Mouse (Mus musculus) forebrain, embryonic 13.5 days (tissue): ENCODE results near the gene 6030408B16Rik. TPM values are rescaled to one million over a fixed set of nuclear protein-coding genes. Genes with fewer than 3 reads are reported as not detected.
"Not testable (repeated sequence)": the region's sequence is repeated elsewhere in the genome, so short reads cannot be mapped to it uniquely, and the experiment has no call there.

Experiments
- ATAC-seq: fragments of 200-750 bp; cut with Nextera tagmentation; 2 replicates; pipeline ENCODE4 v1.8.0; 2017
- H3K27ac ChIP-seq: fragments of 300-500 bp; sonication (generic); 2 replicates; pipeline ENCODE4 v1.5.1; 2015; ENCODE audit warnings: inconsistent platforms, mild to moderate bottlenecking, moderate library complexity
- H3K27me3 ChIP-seq: fragments of 300-500 bp; sonication (generic); 2 replicates; pipeline ENCODE4 v1.6.1; 2015; ENCODE audit warnings: mild to moderate bottlenecking, inconsistent platforms
- H3K36me3 ChIP-seq: fragments of 300-500 bp; sonication (generic); 2 replicates; pipeline ENCODE4 v1.6.1; 2015; ENCODE audit warnings: mild to moderate bottlenecking, inconsistent platforms; ENCODE audit not compliant: poor library complexity, severe bottlenecking
- H3K4me1 ChIP-seq: fragments of 300-500 bp; sonication (generic); 2 replicates; pipeline ENCODE4 v1.6.1; 2015; ENCODE audit warnings: inconsistent platforms
- H3K4me2 ChIP-seq: fragments of 300-500 bp; sonication (generic); 2 replicates; pipeline ENCODE4 v1.6.1; 2015; ENCODE audit warnings: inconsistent platforms, mild to moderate bottlenecking, moderate library complexity
- H3K4me3 ChIP-seq: fragments of 300-500 bp; sonication (generic); 2 replicates; pipeline ENCODE4 v1.5.1; 2015; ENCODE audit warnings: mild to moderate bottlenecking, inconsistent platforms
- H3K9ac ChIP-seq: fragments of 300-500 bp; sonication (generic); 2 replicates; pipeline ENCODE4 v1.6.1; 2015; ENCODE audit warnings: mild to moderate bottlenecking, inconsistent platforms
- H3K9me3 ChIP-seq: fragments of 300-500 bp; sonication (generic); replicated peaks from 2 replicates; pipeline ENCODE4 v1.6.1; 2016; ENCODE audit warnings: inconsistent platforms
- WGBS: fragments of 180-500 bp; shearing (Covaris S2); methylation state at CpG from one replicate; pipeline ENCODE4 v1.1.7; 2015; 5-methylcytosine and 5-hydroxymethylcytosine counted together
- polyA plus RNA-seq: library from polyadenylated mRNA; unstranded; fragments of >200 nt; fragmentation: Nextera tagmentation; extraction: Ambion mirVana; gene quantifications from 2 replicates; pipeline ENCODE4 v1.2.1, GENCODE M21; 2015

Gene 6030408B16Rik
- polyA plus RNA-seq, 1 experiment from 2014 or later, result 0.23 TPM

DNA sequence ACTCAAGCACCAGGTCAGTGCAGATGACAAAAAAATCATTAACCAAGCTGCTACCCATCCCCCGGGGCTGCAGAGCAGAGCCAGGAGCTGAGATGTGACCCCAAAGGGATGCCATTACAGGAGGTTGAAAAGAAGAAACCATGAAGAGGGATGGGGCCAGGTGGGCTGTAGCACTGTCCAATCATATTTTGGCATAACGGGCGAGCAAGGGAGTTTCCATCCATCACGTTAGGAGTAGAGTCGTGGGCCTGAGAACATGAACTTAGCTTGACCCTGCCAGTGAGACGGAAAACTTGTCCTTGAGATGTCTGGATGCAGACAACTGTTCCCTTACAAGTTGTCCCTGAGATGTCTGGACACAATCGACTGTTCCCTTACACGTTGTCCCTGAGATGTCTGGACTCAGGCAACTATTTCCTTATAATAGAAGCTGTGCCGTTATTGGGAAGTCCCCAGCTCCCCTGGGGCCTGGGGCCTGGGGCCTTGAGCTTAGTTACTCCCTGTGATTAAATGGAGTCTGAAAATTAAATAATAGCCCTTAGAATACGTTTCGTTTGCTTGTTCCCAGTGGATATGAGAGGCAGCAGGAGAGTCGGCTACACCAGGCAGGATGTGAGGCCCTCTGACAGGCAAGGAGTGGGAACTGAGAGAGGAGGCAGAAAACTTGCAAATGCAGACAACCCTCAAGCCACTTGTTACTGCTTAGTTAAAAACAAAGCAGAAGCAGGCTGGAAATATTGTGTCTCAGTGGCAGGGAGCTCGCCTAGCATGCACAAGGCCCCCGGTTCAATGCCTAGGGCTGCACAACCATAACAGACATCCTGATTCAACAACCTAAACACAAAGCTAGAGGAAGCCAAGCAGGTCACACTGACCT, 26.1 kb downstream of the 6030408B16Rik start:
- Histone ChIP-seq H3K4me1 (peaks cover 12% of the 10 kb centered on the region), H3K9ac (no peak overlapping the region), H3K9me3 (no peaks in the 10 kb centered on the region), H3K27ac (no peak overlapping the region), H3K36me3 (no peaks in the 10 kb centered on the region), H3K4me2 (no peak overlapping the region), H3K4me3 (no peak overlapping the region), H3K27me3 (no peaks in the 10 kb centered on the region)
- ATAC-seq, result no peak
- WGBS, result 67% methylated on average over 14 of the region's 14 CpGs

GRCm38 (mm10) chr15:101320010-101320617, 27.1 kb downstream of the 6030408B16Rik start:
- Histone ChIP-seq H3K27me3 (no peaks in the 10 kb centered on the region), H3K27ac (no peak overlapping the region), H3K36me3 (no peaks in the 10 kb centered on the region), H3K4me2 (no peak overlapping the region), H3K4me3 (no peak overlapping the region), H3K9me3 (no peaks in the 10 kb centered on the region), H3K4me1 (peaks cover 12% of the 10 kb centered on the region), H3K9ac (no peak overlapping the region)
- ATAC-seq, result no peak
- 90% methylated on average over 6 of the region's 6 CpGs for WGBS

- no peak overlapping the region for H3K4me2 ChIP-seq
- H3K27ac ChIP-seq, result no peak overlapping the region
- no peaks in the 10 kb centered on the region for H3K27me3 ChIP-seq
- ATAC-seq, result no peak
- no peaks in the 10 kb centered on the region for H3K36me3 ChIP-seq
- H3K9me3 ChIP-seq, result no peaks in the 10 kb centered on the region
- WGBS, result 72% methylated on average over 6 of the region's 6 CpGs
- no peak overlapping the region for H3K9ac ChIP-seq
- no peak overlapping the region for H3K4me3 ChIP-seq
- H3K4me1 ChIP-seq, result peaks cover 12% of the 10 kb centered on the region
Measured at GRCm38 (mm10) chr15:101320618-101321041, 27.6 kb downstream of the 6030408B16Rik start.

DNA sequence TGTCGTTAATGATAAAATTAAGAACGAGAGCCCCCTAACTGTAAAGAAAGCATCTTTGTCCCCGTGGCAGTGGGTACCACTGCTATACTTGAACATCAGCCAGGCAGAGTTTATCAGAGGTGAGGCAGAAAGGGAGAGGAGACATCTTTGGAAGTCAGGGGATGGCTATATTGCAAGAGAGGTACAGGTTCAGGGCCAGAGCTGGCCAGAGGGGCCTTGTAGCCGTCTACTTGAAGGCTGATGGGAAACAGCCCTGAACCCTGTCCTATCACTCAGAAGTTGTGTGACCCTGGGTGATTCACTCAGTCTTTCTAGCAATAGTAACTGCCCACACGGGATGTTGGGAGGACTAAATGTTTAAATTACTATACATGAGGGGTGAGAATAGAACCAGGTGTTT, 28.1 kb downstream of the 6030408B16Rik start:
- Histone ChIP-seq H3K4me1 (peaks cover 8% of the 10 kb centered on the region), H3K4me2 (no peak overlapping the region), H3K9ac (no peak overlapping the region), H3K4me3 (no peak overlapping the region), H3K9me3 (no peaks in the 10 kb centered on the region), H3K27me3 (no peaks in the 10 kb centered on the region), H3K36me3 (no peaks in the 10 kb centered on the region), H3K27ac (no peak overlapping the region)
- no peak for ATAC-seq
- WGBS, result 68% methylated on average over 5 of the region's 5 CpGs

DNA sequence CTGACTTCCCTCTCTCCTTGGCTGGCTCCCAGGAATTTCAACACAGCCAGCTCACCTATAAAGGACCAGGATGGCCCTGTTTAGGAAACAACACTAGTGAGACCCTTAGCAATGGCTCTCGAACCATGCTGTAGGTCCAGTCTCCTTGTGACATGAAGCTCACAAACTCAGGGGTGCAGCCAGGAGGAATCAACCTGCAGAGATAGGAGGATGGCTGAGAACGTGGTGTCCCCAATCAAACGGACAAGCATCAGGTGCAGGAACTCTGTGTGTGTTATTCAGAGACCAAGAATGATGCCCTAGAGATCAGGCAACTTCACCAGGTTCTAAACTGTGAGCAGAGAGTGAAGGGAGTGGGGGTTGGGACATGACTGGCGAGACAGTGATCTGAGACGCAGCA, 29.1 kb downstream of the 6030408B16Rik start:
- no peak overlapping the region for H3K9ac ChIP-seq
- no peaks in the 10 kb centered on the region for H3K27me3 ChIP-seq
- H3K4me2 ChIP-seq, result no peak overlapping the region
- no peaks in the 10 kb centered on the region for H3K4me1 ChIP-seq
- ATAC-seq, result no peak
- no peak overlapping the region for H3K4me3 ChIP-seq
- no peaks in the 10 kb centered on the region for H3K9me3 ChIP-seq
- no peak overlapping the region for H3K27ac ChIP-seq
- H3K36me3 ChIP-seq, result no peaks in the 10 kb centered on the region
- WGBS, result 81% methylated on average over 5 of the region's 5 CpGs

- no peak overlapping the region for H3K27ac ChIP-seq
- no peak for ATAC-seq
- no peak overlapping the region for H3K9ac ChIP-seq
- H3K27me3 ChIP-seq, result no peaks in the 10 kb centered on the region
- WGBS, result 90% methylated on average over 7 of the region's 7 CpGs
- no peaks in the 10 kb centered on the region for H3K9me3 ChIP-seq
- H3K4me2 ChIP-seq, result no peak overlapping the region
- no peaks in the 10 kb centered on the region for H3K36me3 ChIP-seq
- no peak overlapping the region for H3K4me3 ChIP-seq
- no peaks in the 10 kb centered on the region for H3K4me1 ChIP-seq
Measured at GRCm38 (mm10) chr15:101322640-101323039, 29.6 kb downstream of the 6030408B16Rik start.

DNA sequence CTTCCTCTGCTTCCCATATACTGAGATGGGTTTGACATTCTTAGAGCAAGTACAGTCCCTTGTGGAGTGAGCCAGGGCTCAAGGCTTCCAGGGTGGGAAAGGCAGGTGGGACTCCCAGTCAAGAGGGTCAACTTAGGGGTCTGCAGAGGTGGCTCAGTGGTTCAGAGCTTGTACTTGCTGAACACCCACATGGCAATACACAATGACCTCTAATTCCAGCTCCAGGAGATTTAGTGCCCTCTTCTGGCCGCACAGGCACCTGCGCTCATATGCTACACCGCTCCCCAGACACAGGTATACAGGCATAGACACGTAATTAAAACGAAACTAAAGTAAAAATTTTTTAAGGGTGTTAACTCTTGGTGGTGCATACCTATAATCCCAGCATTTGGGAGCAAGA, 30.5 kb downstream of the 6030408B16Rik start:
- H3K9ac ChIP-seq, result no peak overlapping the region
- H3K4me1 ChIP-seq, result no peaks in the 10 kb centered on the region
- no peak overlapping the region for H3K4me3 ChIP-seq
- no peak for ATAC-seq
- no peaks in the 10 kb centered on the region for H3K36me3 ChIP-seq
- H3K9me3 ChIP-seq, result no peaks in the 10 kb centered on the region
- H3K27ac ChIP-seq, result no peak overlapping the region
- no peak overlapping the region for H3K4me2 ChIP-seq
- H3K27me3 ChIP-seq, result no peaks in the 10 kb centered on the region
- WGBS, result 93% methylated on average over 5 of the region's 5 CpGs

DNA sequence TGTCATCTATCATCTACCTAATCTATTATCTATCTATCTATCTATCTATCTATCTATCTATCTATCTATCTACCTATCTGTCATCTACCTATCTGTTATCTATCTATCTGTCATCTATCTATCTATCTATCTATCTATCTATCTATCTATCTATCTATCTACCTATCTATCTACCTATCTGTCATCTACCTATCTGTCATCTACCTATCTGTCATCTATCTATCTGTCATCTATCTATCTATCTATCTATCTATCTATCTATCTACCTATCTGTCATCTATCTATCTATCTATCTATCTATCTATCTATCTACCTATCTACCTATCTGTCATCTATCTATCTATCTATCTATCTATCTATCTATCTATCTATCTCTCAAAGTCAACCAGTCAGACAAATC, 31.4 kb downstream of the 6030408B16Rik start:
- H3K27ac ChIP-seq, H3K4me2 ChIP-seq, H3K9ac ChIP-seq, H3K9me3 ChIP-seq, H3K4me1 ChIP-seq, ATAC-seq, H3K27me3 ChIP-seq, H3K4me3 ChIP-seq, H3K36me3 ChIP-seq: not testable (repeated sequence)

DNA sequence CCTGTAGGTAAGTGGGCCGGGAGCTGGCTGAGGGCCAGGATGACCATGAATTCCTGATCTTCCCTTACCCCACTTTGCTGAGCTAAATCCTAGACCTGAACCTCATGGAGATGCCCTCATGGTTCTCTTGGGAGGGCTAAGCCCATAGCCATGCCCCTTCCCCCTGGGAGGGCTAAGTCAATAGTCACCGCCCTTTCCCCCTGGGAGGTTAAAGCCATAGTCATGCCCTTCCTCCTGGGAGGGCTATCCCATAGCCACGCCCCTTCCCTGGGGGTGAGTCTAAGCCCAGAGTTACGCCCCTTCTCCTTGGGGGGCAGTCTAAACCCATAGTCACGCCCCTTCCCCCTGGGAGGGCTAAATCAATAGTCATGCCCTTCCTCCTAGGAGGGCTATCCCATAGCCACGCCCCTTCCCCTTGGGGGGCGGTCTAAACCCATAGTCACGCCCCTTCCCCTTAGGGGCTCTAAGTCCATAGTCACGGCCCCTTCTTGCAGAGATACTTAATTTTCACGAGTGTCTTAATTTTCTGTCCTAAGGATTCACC, 33.1 kb downstream of the 6030408B16Rik start:
- H3K9me3 ChIP-seq, result no peaks in the 10 kb centered on the region

GRCm38 (mm10) chr15:101327282-101327681, 34.3 kb downstream of the 6030408B16Rik start:
- H3K4me1 ChIP-seq, result no peaks in the 10 kb centered on the region
- H3K4me3 ChIP-seq, result no peak overlapping the region
- H3K27me3 ChIP-seq, result no peaks in the 10 kb centered on the region
- no peak overlapping the region for H3K9ac ChIP-seq
- no peak overlapping the region for H3K27ac ChIP-seq
- whole genome bisulfite sequencing, result 5% methylated on average over 6 of the region's 6 CpGs
- ATAC-seq, result no peak
- no peaks in the 10 kb centered on the region for H3K36me3 ChIP-seq
- no peaks in the 10 kb centered on the region for H3K9me3 ChIP-seq
- no peak overlapping the region for H3K4me2 ChIP-seq

More for the DNA sequence above, 33.1 kb downstream of the 6030408B16Rik start:
- H3K27ac ChIP-seq, result no peak overlapping the region
- H3K4me3 ChIP-seq, result no peak overlapping the region
- no peaks in the 10 kb centered on the region for H3K36me3 ChIP-seq
- no peak overlapping the region for H3K9ac ChIP-seq
- no peak for ATAC-seq
- H3K27me3 ChIP-seq, result no peaks in the 10 kb centered on the region
- H3K4me1 ChIP-seq, result no peaks in the 10 kb centered on the region
- 33% methylated on average over 10 of the region's 10 CpGs for WGBS
- no peak overlapping the region for H3K4me2 ChIP-seq

DNA sequence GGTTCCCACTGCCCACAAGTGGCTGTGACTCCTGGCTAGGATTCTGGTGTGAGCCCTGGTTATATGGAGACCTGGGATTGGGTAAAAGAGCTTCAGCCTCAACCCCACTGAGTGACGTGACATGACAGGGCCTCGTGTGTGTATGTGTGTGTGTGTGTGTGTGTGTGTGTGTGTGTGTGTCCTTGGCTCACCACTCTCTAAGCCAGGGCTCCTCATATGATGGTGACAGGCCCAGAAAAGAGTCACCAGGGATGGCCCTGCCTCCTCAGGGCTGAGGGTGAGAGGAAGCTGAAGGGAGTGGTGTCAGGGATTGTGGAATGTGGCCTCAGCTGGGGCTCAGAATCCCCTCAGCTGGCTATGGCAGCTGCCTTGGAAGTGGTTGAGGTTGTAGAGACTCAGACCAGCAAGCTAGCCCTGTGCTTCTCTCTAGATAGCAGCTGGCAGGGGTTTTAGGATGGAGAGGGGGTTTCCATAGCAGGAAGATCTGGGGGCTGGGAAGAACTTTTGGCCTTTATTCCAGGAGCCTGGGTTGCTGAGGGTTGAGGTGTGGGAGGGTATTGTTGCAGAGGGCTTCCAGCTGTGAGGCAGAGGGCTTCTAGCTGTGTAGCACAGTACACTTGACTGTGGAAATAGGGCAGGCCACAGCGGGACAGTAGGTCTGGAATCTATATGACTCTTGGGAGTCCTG, 36.0 kb downstream of the 6030408B16Rik start:
- no peaks in the 10 kb centered on the region for H3K27me3 ChIP-seq
- no peaks in the 10 kb centered on the region for H3K36me3 ChIP-seq
- no peak for ATAC-seq
- H3K27ac ChIP-seq, result no peak overlapping the region
- no peak overlapping the region for H3K4me3 ChIP-seq
- WGBS, result 61% methylated on average over 3 of the region's 3 CpGs
- H3K9me3 ChIP-seq, result no peaks in the 10 kb centered on the region
- H3K4me1 ChIP-seq, result no peaks in the 10 kb centered on the region
- H3K4me2 ChIP-seq, result no peak overlapping the region
- no peak overlapping the region for H3K9ac ChIP-seq

- H3K27ac ChIP-seq, result no peak overlapping the region
- H3K9ac ChIP-seq, result no peak overlapping the region
- no peak overlapping the region for H3K4me2 ChIP-seq
- H3K4me3 ChIP-seq, result no peak overlapping the region
- no peaks in the 10 kb centered on the region for H3K4me1 ChIP-seq
- WGBS, result 66% methylated on average over 3 of the region's 3 CpGs
- ATAC-seq, result no peak
- H3K27me3 ChIP-seq, result no peaks in the 10 kb centered on the region
- no peaks in the 10 kb centered on the region for H3K36me3 ChIP-seq
- H3K9me3 ChIP-seq, result no peaks in the 10 kb centered on the region
Measured at GRCm38 (mm10) chr15:101329564-101329892, 36.5 kb downstream of the 6030408B16Rik start.
